Mouse (Mus musculus): ENCODE results near the gene Rdx. TPM values are rescaled to one million over a fixed set of nuclear protein-coding genes. Genes with fewer than 3 reads are reported as not detected.
A peak's percentile ranks its signal among the peaks of the same experiment; 100 is the strongest.

Rdx gene
- total RNA-seq (2021): 10 to 100 TPM; 52.6 to 53.2 TPM

GRCm38 (mm10) chr9:52047129-52047820 lies at the start of gene Rdx:
Gene Rdx (plus strand): TSS chr9:52047173.
- DNase-seq (ENCODE audit: extremely low spot score in 1 of 2, low spot score in 1 of 2): no peak

GRCm38 (mm10) chr9:52003501-52003900 lies 43.5 kb upstream of the Rdx start:
- DNase-seq (ENCODE audit: extremely low spot score in 1 of 2, low spot score in 1 of 2): no peak

- no peak for DNase-seq (ENCODE audit: extremely low spot score in 1 of 2, low spot score in 1 of 2)
Measured at GRCm38 (mm10) chr9:52007341-52007740, 39.6 kb upstream of the Rdx start.

- DNase-seq (ENCODE audit: extremely low spot score in 1 of 2, low spot score in 1 of 2): no peak
Measured at GRCm38 (mm10) chr9:52008511-52008910, 38.5 kb upstream of the Rdx start.

- DNase-seq (ENCODE audit: extremely low spot score in 1 of 2, low spot score in 1 of 2): no peak
Measured at GRCm38 (mm10) chr9:52012311-52012710, 34.7 kb upstream of the Rdx start.

GRCm38 (mm10) chr9:52012781-52013436 lies 34.1 kb upstream of the Rdx start:
- DNase-seq (ENCODE audit: extremely low spot score in 1 of 2, low spot score in 1 of 2): no peak

GRCm38 (mm10) chr9:52013900-52014455 lies 33.0 kb upstream of the Rdx start:
- DNase-seq (ENCODE audit: extremely low spot score in 1 of 2, low spot score in 1 of 2): no peak

- DNase-seq (ENCODE audit: extremely low spot score in 1 of 2, low spot score in 1 of 2): no peak
Measured at GRCm38 (mm10) chr9:52017091-52017490, 29.9 kb upstream of the Rdx start.

- DNase-seq (ENCODE audit: extremely low spot score in 1 of 2, low spot score in 1 of 2): no peak
Measured at GRCm38 (mm10) chr9:52017824-52018223, 29.1 kb upstream of the Rdx start.

- no peak for DNase-seq (ENCODE audit: extremely low spot score in 1 of 2, low spot score in 1 of 2)
Measured at GRCm38 (mm10) chr9:52018505-52018904, 28.5 kb upstream of the Rdx start.

GRCm38 (mm10) chr9:52027257-52028020 lies 19.5 kb upstream of the Rdx start:
- DNase-seq (ENCODE audit: extremely low spot score in 1 of 2, low spot score in 1 of 2): no peak

- DNase-seq (ENCODE audit: extremely low spot score in 1 of 2, low spot score in 1 of 2): no peak
Measured at GRCm38 (mm10) chr9:52028521-52029405, 18.2 kb upstream of the Rdx start.

GRCm38 (mm10) chr9:52031501-52031900 lies 15.5 kb upstream of the Rdx start:
- no peak for DNase-seq (ENCODE audit: extremely low spot score in 1 of 2, low spot score in 1 of 2)

- no peak for DNase-seq (ENCODE audit: extremely low spot score in 1 of 2, low spot score in 1 of 2)
Measured at GRCm38 (mm10) chr9:52037493-52037892, 9.5 kb upstream of the Rdx start.

GRCm38 (mm10) chr9:52041657-52042056 lies 5.3 kb upstream of the Rdx start:
- DNase-seq (ENCODE audit: extremely low spot score in 1 of 2, low spot score in 1 of 2): no peak

GRCm38 (mm10) chr9:52046686-52047085 lies 287 bp upstream of the Rdx start:
- DNase-seq (ENCODE audit: extremely low spot score in 1 of 2, low spot score in 1 of 2): no peak

- peak; percentile 59 to 82 for DNase-seq (ENCODE audit: extremely low spot score in 1 of 2, low spot score in 1 of 2)
Measured at GRCm38 (mm10) chr9:52047821-52048649, 1.1 kb downstream of the Rdx start.

- peak; percentile 24 to 49 for DNase-seq (ENCODE audit: extremely low spot score in 1 of 2, low spot score in 1 of 2)
Measured at GRCm38 (mm10) chr9:52048650-52049081, 1.7 kb downstream of the Rdx start.

- DNase-seq (ENCODE audit: extremely low spot score in 1 of 2, low spot score in 1 of 2): no peak
Measured at GRCm38 (mm10) chr9:52049605-52050004, 2.6 kb downstream of the Rdx start.
